20 mouse cellular contexts compared by ENCODE assay signal in the genomic region with DNA sequence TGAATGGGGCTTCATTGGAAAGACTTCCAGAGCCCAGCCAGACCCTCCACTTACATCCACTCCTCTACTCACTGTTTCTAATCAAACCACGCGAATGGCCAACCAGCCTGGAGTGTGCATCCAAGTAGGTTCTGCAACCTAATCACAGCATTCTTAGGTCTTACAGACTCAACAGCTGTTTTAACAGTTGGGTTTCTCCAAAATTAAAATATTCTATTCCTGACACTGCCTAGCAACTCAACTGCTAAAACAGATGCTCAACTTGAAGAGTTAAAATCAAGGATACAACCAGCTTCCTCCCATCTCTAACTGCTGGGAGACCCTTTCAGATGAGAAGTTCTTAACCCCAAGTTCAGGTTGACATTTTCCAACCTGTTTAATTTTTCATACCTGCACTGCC.
A peak's percentile ranks its signal among the peaks of the same experiment; 100 is the strongest.
DNase-seq lines count a peak whose midpoint lies in the region.
"Had no signal": no experiment of that assay in that cellular context is flagged by ENCODE, and none has a peak within 500 bp of the region (broad histone marks: within the 10 kb centered on the region; RNA-seq: fewer than 3 reads in every experiment).

No protein-coding gene starts in this region.

- DNase-seq in heart, adult 11 months = peak; percentile 31
- no peak for DNase-seq in heart, adult 18-20 months
- peak; percentile 11 for DNase-seq in layer of hippocampus, adult 9-11 months
- no peak for DNase-seq in layer of hippocampus, postnatal 25 days (ENCODE audit: extremely low spot score in 1 of 2, low spot score in 1 of 2)
- DNase-seq in right cerebral cortex, postnatal 10 days (ENCODE audit: low spot score in 2 of 2) = peak; percentile 34 to 48
- DNase-seq in right cerebral cortex, postnatal 25 days = no peak
- peak; percentile 26 for DNase-seq in telencephalon, adult 2 months (ENCODE audit: low read depth, low spot score)
- no peak for DNase-seq in lung, postnatal 4 days
- DNase-seq: adrenal gland, adult 2 months; adrenal gland, postnatal 14 days; cerebellum, adult 11-12 months; cerebellum, adult 8-10 months; cerebellum, postnatal 10 days; cerebellum, postnatal 36 days; embryo, embryonic 11 days; gastrocnemius, postnatal 10 days; gastrocnemius, postnatal 36 days; heart, adult 2 months; heart, postnatal 14 days; heart, postnatal 4 days had no signal

Comparison
In these comparisons a context has a peak if more than half of its experiments do, and no peak if none do; other contexts are left out.
1. DNase-seq: peak in heart, adult 11 months (single experiment), layer of hippocampus, adult 9-11 months (single experiment), right cerebral cortex, postnatal 10 days (2 of 2) and telencephalon, adult 2 months (single experiment); none in heart, adult 18-20 months (0 of 2), layer of hippocampus, postnatal 25 days (0 of 2), right cerebral cortex, postnatal 25 days (single experiment) and lung, postnatal 4 days (0 of 2).